Mouse (Mus musculus): ENCODE measurements around the gene Ankrd2. TPM values are rescaled to one million over a fixed set of nuclear protein-coding genes. Genes with fewer than 3 reads are reported as not detected.

Ankrd2 gene
- polyA plus RNA-seq, 1 experiment, result 6.8 TPM

GRCm38 (mm10) chr19:42014231-42014825, 21.5 kb upstream of the Ankrd2 start:
- TF ChIP-seq CTCF (IDR thresholded peaks at IDR 0.05; ENCODE audit: extremely low read depth, insufficient read depth, insufficient read length, insufficient replicate concordance) (no peak), POLR2A (IDR thresholded peaks at IDR 0.05; ENCODE audit: low read depth, low read length) (no peak)
- Histone ChIP-seq H3K4me1 (ENCODE audit: control insufficient read depth, insufficient read depth, insufficient read length) (no peaks in the 10 kb centered on the region), H3K27ac (ENCODE audit: insufficient read depth, low read length) (no peak overlapping the region), H3K4me3 (ENCODE audit: extremely low read depth, insufficient read depth, insufficient read length) (no peak overlapping the region), H3K27me3 (ENCODE audit: control insufficient read depth, insufficient read depth, low read length) (no peaks in the 10 kb centered on the region), H3K36me3 (ENCODE audit: control insufficient read depth, insufficient read depth, low read length) (no peaks in the 10 kb centered on the region)
- 81% methylated on average over 3 of the region's 3 CpGs for WGBS
- DNase-seq (ENCODE audit: low read depth in 1 of 2, low spot score in 2 of 2), result no peak

- Histone ChIP-seq H3K27ac (ENCODE audit: insufficient read depth, low read length) (no peak overlapping the region), H3K4me1 (ENCODE audit: control insufficient read depth, insufficient read depth, insufficient read length) (no peaks in the 10 kb centered on the region), H3K27me3 (ENCODE audit: control insufficient read depth, insufficient read depth, low read length) (no peaks in the 10 kb centered on the region), H3K36me3 (ENCODE audit: control insufficient read depth, insufficient read depth, low read length) (no peaks in the 10 kb centered on the region), H3K4me3 (ENCODE audit: extremely low read depth, insufficient read depth, insufficient read length) (no peak overlapping the region)
- 87% methylated on average over 6 of the region's 6 CpGs for WGBS
- DNase-seq (ENCODE audit: low read depth in 1 of 2, low spot score in 2 of 2), result no peak
- TF ChIP-seq POLR2A (IDR thresholded peaks at IDR 0.05; ENCODE audit: low read depth, low read length) (no peak), CTCF (IDR thresholded peaks at IDR 0.05; ENCODE audit: extremely low read depth, insufficient read depth, insufficient read length, insufficient replicate concordance) (no peak)
Measured at GRCm38 (mm10) chr19:42015001-42015400, 20.8 kb upstream of the Ankrd2 start.

- Histone ChIP-seq H3K4me3 (ENCODE audit: extremely low read depth, insufficient read depth, insufficient read length) (no peak overlapping the region), H3K4me1 (ENCODE audit: control insufficient read depth, insufficient read depth, insufficient read length) (no peaks in the 10 kb centered on the region), H3K27me3 (ENCODE audit: control insufficient read depth, insufficient read depth, low read length) (no peaks in the 10 kb centered on the region), H3K36me3 (ENCODE audit: control insufficient read depth, insufficient read depth, low read length) (no peaks in the 10 kb centered on the region), H3K27ac (ENCODE audit: insufficient read depth, low read length) (no peak overlapping the region)
- WGBS, result 83% methylated on average over 4 of the region's 4 CpGs
- TF ChIP-seq CTCF (IDR thresholded peaks at IDR 0.05; ENCODE audit: extremely low read depth, insufficient read depth, insufficient read length, insufficient replicate concordance) (no peak), POLR2A (IDR thresholded peaks at IDR 0.05; ENCODE audit: low read depth, low read length) (no peak)
- DNase-seq (ENCODE audit: low read depth in 1 of 2, low spot score in 2 of 2), result no peak
Measured at GRCm38 (mm10) chr19:42016251-42016650, 19.5 kb upstream of the Ankrd2 start.

GRCm38 (mm10) chr19:42016840-42017239, 19.0 kb upstream of the Ankrd2 start:
- peak overlapping the region; percentile 35; the same call in 1 of the 2 replicates for H3K27ac ChIP-seq (ENCODE audit: insufficient read depth, low read length)
- 87% methylated on average over 5 of the region's 5 CpGs for WGBS
- DNase-seq (ENCODE audit: low read depth in 1 of 2, low spot score in 2 of 2), result no peak
- no peak overlapping the region for H3K4me3 ChIP-seq (ENCODE audit: extremely low read depth, insufficient read depth, insufficient read length)
- no peak for TF ChIP-seq POLR2A (IDR thresholded peaks at IDR 0.05; ENCODE audit: low read depth, low read length)
- TF ChIP-seq CTCF (IDR thresholded peaks at IDR 0.05; ENCODE audit: extremely low read depth, insufficient read depth, insufficient read length, insufficient replicate concordance), result no peak
- H3K27me3 ChIP-seq (ENCODE audit: control insufficient read depth, insufficient read depth, low read length), result no peaks in the 10 kb centered on the region
- H3K36me3 ChIP-seq (ENCODE audit: control insufficient read depth, insufficient read depth, low read length), result no peaks in the 10 kb centered on the region
- H3K4me1 ChIP-seq (ENCODE audit: control insufficient read depth, insufficient read depth, insufficient read length), result no peaks in the 10 kb centered on the region

GRCm38 (mm10) chr19:42017399-42018247, 18.2 kb upstream of the Ankrd2 start:
- H3K4me3 ChIP-seq (ENCODE audit: extremely low read depth, insufficient read depth, insufficient read length), result no peak overlapping the region
- 54% methylated on average over 8 of the region's 8 CpGs for WGBS
- no peaks in the 10 kb centered on the region for H3K36me3 ChIP-seq (ENCODE audit: control insufficient read depth, insufficient read depth, low read length)
- no peak for DNase-seq (ENCODE audit: low read depth in 1 of 2, low spot score in 2 of 2)
- H3K27ac ChIP-seq (ENCODE audit: insufficient read depth, low read length), result peak overlapping the region; percentile 35; the same call in 1 of the 2 replicates
- no peak for TF ChIP-seq POLR2A (IDR thresholded peaks at IDR 0.05; ENCODE audit: low read depth, low read length)
- TF ChIP-seq CTCF (IDR thresholded peaks at IDR 0.05; ENCODE audit: extremely low read depth, insufficient read depth, insufficient read length, insufficient replicate concordance), result no peak
- H3K27me3 ChIP-seq (ENCODE audit: control insufficient read depth, insufficient read depth, low read length), result no peaks in the 10 kb centered on the region
- H3K4me1 ChIP-seq (ENCODE audit: control insufficient read depth, insufficient read depth, insufficient read length), result no peaks in the 10 kb centered on the region

- H3K36me3 ChIP-seq (ENCODE audit: control insufficient read depth, insufficient read depth, low read length), result no peaks in the 10 kb centered on the region
- H3K27me3 ChIP-seq (ENCODE audit: control insufficient read depth, insufficient read depth, low read length), result no peaks in the 10 kb centered on the region
- peak overlapping the region; percentile 55; the same call in 1 of the 2 replicates for H3K27ac ChIP-seq (ENCODE audit: insufficient read depth, low read length)
- H3K4me1 ChIP-seq (ENCODE audit: control insufficient read depth, insufficient read depth, insufficient read length), result no peaks in the 10 kb centered on the region
- DNase-seq (ENCODE audit: low read depth in 1 of 2, low spot score in 2 of 2), result no peak
- TF ChIP-seq CTCF (IDR thresholded peaks at IDR 0.05; ENCODE audit: extremely low read depth, insufficient read depth, insufficient read length, insufficient replicate concordance) (no peak), POLR2A (IDR thresholded peaks at IDR 0.05; ENCODE audit: low read depth, low read length) (no peak)
- 46% methylated on average over 4 of the region's 4 CpGs for WGBS
- H3K4me3 ChIP-seq (ENCODE audit: extremely low read depth, insufficient read depth, insufficient read length), result no peak overlapping the region
Measured at GRCm38 (mm10) chr19:42019011-42019522, 16.7 kb upstream of the Ankrd2 start.
